Mouse (Mus musculus) left cerebral cortex, postnatal 14 days (tissue): ENCODE measurements around the gene Gatad2a. TPM values are rescaled to one million over a fixed set of nuclear protein-coding genes. Genes with fewer than 3 reads are reported as not detected.

Experiments
- DNase-seq, 2 experiments: peaks; one replicate each; pipeline ENCODE4 v3.0.0; 2021 to 2022; ENCODE audit warnings: low spot score in 2 of 2, mixed read lengths in 1 of 2
- intact Hi-C: fragments of 180-260 bp; cut with DNase I; formaldehyde crosslinking; loops from one replicate; pipeline ENCODE4 v1.15.1; 2025
- total RNA-seq, 2 experiments: library from RNA; stranded (reverse); gene quantifications; 2 replicates each; pipeline ENCODE4 v1.2.3; 2021

The Gatad2a gene
- total RNA-seq, 2 experiments from 2014 or later, result 23.1 to 25.2 TPM

DNA sequence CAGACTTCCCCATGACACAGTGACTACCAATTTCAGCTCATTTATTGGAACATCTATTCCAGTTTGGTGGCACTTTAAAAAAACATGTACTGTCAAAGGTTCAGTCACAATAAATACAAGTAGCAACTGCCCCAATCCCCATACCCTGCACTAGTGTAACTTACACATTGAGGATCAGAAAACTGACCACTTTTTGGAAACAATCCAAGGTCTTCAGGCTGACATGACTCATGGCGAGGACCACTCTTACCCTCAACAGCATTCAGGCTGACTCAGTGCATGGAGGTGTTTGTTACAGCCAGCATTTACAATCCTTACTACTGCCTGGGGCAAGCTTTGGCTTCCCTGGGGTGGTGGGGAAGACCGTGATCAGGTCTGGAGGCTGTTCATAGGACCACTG lies 89.1 kb downstream of the Gatad2a start:
- intact Hi-C loops, result no loop called here
- no peak for DNase-seq

GRCm38 (mm10) chr8:69906260-69906659 lies 89.9 kb downstream of the Gatad2a start:
- DNase-seq, result no peak

GRCm38 (mm10) chr8:69904096-69904495 lies 92.1 kb downstream of the Gatad2a start:
- intact Hi-C loops, result no loop called here
- DNase-seq, result no peak

More at GRCm38 (mm10) chr8:69906260-69906659, 89.9 kb downstream of the Gatad2a start:
- intact Hi-C loops, result no loop called here

GRCm38 (mm10) chr8:69903063-69903542 lies 93.1 kb downstream of the Gatad2a start:
- peak; percentile 100 for DNase-seq
- intact Hi-C loops, result no loop called here

DNA sequence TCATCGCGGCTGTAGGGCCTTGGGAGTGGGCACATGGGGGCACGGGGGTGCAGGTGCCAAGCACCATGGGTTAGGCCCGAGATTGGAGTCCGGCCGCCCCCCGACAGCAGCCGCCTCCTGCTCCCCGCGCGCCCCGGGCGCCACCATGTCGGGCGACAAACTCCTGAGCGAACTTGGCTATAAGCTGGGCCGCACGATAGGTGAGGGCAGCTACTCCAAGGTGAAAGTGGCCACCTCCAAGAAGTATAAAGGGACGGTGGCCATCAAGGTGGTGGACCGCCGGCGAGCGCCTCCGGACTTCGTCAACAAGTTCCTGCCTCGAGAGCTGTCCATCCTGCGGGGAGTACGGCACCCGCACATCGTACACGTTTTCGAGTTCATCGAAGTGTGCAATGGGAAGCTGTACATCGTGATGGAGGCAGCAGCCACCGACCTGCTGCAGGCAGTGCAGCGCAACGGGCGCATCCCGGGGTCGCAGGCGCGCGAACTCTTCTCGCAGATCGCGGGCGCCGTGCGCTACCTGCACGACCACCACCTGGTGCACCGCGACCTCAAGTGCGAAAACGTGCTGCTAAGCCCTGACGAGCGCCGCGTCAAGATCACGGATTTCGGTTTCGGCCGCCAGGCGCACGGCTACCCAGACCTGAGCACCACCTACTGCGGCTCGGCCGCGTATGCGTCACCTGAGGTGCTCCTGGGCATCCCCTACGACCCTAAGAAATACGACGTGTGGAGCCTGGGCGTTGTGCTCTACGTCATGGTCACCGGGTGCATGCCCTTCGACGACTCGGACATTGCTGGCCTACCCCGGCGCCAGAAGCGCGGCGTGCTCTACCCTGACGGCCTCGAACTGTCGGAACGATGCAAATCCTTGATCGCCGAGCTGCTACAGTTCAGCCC lies 93.8 kb downstream of the Gatad2a start, which contains the start of the genes Tssk6, Ndufa13 and Yjefn3:
TSS of gene Tssk6 (plus strand) at position 22 of the 900 bp plus-strand sequence.
TSS of gene Ndufa13 (minus strand) at position 396 of the 900 bp plus-strand sequence.
TSS of gene Yjefn3 (minus strand) at position 550 of the 900 bp plus-strand sequence.
- intact Hi-C loops, result no loop called here
- DNase-seq, result no peak

DNA sequence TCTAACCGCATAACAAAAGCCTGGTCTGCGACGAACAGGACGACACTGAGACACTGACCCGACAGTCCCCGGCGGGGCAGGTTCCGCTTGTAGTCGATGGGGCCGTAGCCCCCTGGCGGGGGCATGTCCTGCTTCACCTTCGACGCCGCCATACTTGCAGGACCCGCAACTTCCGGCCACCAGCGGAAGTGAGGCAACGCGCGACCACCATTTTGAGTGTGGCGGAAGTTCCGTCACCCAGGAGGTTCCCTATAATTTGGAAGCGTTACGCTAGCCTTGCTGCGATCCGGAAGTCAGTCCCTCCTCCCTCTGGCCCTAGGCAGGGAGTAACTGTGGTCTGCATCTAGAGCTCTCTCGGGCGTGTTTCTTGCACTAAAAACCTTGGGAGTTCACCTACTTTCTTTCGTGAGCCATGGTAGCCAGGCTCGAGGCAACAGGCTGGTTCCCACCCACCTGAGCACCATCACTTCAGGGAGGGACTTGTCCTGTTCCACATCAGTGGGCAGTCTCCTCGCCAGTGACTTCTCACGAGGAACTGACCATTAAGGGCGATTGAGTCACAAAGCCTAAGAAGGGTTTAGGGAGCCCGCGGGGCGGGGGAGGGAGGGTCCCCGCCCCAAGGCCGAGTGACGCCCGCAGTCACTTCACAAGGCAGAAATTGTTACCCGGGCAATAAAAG lies 94.6 kb downstream of the Gatad2a start:
- intact Hi-C loops, result no loop called here
- peak; percentile 97 to 98 for DNase-seq

GRCm38 (mm10) chr8:69900895-69901451 lies 95.2 kb downstream of the Gatad2a start:
- intact Hi-C loops, result no loop called here
- DNase-seq, result no peak

GRCm38 (mm10) chr8:69899876-69900275 lies 96.3 kb downstream of the Gatad2a start:
- intact Hi-C loops, result no loop called here
- no peak for DNase-seq

DNA sequence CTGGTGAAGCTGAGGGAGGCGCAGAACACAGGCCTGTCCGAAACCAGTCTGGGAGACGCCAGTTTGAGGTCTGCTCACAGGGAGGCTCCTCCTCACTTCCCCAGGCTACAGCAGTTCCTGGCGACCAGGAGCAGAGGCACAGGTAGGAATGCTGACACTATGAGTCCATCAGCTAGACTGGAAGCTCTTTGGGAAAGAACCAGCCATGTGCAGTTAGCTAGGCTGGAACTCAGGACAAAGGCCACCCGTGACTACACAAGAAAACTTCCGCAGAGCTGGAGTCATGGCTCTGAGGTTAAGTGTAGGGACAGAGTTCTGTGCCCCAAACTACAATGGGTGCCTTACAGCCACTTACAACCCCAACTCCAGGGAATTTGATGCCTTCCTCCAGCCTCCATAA lies 98.3 kb downstream of the Gatad2a start:
- intact Hi-C loops, result no loop called here
- DNase-seq, result no peak

GRCm38 (mm10) chr8:69895772-69896451 lies 100.3 kb downstream of the Gatad2a start:
- no peak for DNase-seq
- intact Hi-C loops, result no loop called here

DNA sequence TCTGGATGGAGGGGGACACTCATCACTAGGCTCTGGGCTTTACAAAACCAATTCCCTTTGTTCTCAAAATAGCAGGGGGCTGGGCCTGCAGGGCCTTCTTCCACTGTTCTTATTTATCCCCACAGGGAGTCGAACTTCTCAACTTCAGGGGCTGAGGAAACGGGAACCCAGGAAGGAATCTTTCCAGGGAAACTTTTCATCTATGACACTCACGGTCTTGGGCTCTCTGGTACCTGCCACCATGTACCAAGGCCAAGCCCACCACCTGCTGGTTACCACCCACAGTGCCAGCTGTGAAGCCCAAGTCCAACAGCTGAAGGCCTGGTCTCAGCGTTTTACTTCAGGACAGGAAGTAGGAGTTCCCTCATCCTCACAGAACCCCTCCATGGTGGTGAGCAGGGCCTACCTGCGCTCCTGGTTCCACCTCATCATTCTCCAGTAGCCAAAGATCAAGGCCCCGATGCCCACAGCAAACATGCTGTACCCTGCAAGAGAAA lies 101.3 kb downstream of the Gatad2a start:
- intact Hi-C loops, result no loop called here
- DNase-seq, result no peak

GRCm38 (mm10) chr8:69893863-69894262 lies 102.3 kb downstream of the Gatad2a start:
- intact Hi-C loops, result no loop called here
- peak; percentile 63 to 90 for DNase-seq

GRCm38 (mm10) chr8:69890813-69891241 lies 105.4 kb downstream of the Gatad2a start:
- DNase-seq, result peak; percentile 75 to 77
- intact Hi-C loops, result loop anchor here (2.0 kb wide), 1 partner anchor 16 kb away; no protein-coding TSS in a partner anchor

GRCm38 (mm10) chr8:69888902-69889301 lies 107.3 kb downstream of the Gatad2a start:
- intact Hi-C loops, result no loop called here
- no peak for DNase-seq

DNA sequence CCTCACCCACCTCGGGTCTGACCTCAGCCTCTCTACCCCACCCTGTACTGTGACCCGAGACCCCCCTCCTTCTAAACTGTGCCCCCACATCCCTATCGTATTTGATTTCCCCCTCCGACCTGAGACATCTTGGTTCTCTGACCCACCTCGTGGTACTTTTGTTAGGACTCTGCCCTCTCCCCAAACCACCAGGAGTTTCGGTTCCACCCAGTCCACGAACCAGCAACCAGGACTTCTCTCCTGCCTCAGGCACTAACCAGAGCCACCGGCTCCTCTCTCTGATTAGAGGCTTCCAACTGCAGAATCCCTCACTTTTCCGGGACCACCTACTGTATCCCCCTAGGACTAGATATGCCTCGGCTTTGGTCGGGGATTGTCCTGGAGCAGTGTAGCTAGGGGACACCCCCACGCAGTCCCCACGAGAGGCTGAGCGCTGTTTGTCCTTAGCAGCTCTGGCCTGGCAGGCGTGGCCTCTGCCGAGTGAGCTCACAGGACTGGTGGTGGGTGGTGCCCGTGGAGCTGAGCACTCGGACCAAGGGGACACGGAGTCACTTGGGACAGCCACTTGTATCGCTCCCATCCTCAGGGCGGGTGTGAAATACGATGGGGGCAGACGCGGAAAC lies 107.8 kb downstream of the Gatad2a start:
- intact Hi-C loops, result no loop called here
- DNase-seq, result no peak

DNA sequence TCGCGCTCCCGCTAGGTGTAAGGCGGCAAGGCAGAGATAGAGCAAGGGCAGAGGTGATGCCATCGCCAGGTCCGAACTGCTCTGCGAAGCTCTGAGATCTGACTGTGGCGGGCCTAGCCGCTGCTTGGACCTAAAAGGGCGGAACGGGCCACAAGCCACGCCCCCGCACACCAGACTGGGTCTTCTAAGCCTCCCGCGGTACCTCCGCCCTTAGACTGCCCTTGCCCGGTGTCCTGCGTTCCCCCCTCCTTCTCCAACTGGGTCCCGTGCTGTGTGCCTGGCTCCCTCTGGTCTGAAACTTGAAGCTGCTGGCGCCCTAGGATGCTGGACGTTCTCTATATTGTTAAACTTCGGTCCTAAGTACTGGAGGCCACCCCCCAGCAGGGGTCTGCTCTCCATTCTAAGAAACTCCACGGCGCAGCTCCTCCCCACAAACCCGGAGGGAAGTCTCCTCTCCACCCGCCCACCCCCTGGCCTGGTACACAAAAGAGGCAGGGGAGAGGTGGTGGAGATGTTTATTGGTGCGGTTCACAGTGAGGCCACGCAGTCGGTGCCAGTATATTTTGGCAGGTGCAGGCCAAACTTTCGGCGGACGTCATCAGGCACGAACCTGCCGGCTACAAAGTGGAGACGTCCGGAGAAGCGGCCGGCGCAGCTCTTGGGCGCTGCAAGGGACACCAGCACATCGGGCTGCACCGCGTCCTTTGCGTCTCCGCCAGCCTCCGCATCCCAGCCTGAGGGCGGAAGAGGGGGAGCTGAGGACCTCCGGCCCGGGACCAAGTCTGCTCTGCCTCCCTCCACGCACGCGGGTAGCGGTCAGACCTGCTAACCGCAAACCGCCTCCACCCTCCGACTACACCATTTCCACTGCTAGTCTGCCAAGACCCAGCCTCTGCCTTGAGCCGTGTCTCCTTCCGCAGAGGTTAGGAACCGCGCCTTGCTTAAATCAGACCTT lies 108.6 kb downstream of the Gatad2a start, which contains the start of gene Cilp2:
TSS of gene Cilp2 (minus strand) at position 399 of the 955 bp plus-strand sequence.
- intact Hi-C loops, result no loop called here

DNA sequence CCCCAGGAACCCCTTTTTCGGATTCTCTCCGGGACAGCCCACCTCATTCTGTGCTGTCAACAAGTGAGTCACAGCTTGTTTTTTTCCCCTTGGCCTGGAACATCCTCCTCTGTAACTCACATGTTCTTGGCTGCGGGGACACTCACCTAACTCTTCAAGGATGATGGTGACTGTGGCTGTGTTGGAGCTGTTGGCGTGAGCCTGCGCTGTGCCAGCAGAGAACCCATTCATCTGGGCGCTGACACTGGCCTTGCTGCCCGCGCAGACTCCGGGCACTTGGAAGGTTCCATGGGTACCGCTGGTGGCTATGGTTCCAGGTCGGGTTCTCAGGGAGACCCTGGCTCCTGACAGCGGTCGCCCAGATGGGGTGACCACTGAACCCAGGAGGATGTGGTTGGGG lies 112.0 kb downstream of the Gatad2a start:
- DNase-seq, result no peak
- intact Hi-C loops, result no loop called here

More for the DNA sequence above, 108.6 kb downstream of the Gatad2a start, which contains the start of gene Cilp2:
- no peak for DNase-seq
